ENCODE assay signal across 8 mouse cellular contexts in genomic region chr6:88841514-88841780, GRCm38 (mm10). TPM values are rescaled to one million over a fixed set of nuclear protein-coding genes. Genes with fewer than 3 reads are reported as not detected.
DNase-seq lines count a peak whose midpoint lies in the region; ATAC-seq and TF ChIP-seq lines count a peak whose summit lies in the region.

No protein-coding gene starts in this region.

- peaks cover 13% of the 10 kb centered on the region for H3K36me3 ChIP-seq in thymus, adult 2 months (ENCODE audit: control insufficient read depth, insufficient read depth, low read length)
- H3K36me3 ChIP-seq in liver, embryonic 12.5 days, result peaks cover 38% of the 10 kb centered on the region

- H3K27me3 ChIP-seq in thymus, adult 2 months (ENCODE audit: control insufficient read depth, insufficient read depth, low read length), result no peaks in the 10 kb centered on the region
- H3K27me3 ChIP-seq in liver, embryonic 12.5 days (replicated peaks), result peaks cover 11% of the 10 kb centered on the region; the same call in 1 of the 2 replicates

- H3K4me1 ChIP-seq in thymus, adult 2 months (replicated peaks; ENCODE audit: control insufficient read depth, insufficient read depth, low read length), result peaks cover 13% of the 10 kb centered on the region
- peaks cover 42% of the 10 kb centered on the region for H3K4me1 ChIP-seq in liver, embryonic 12.5 days

- no peak for TF ChIP-seq POLR2A in thymus, adult 2 months (IDR thresholded peaks at IDR 0.05; ENCODE audit: control insufficient read depth, extremely low read depth, insufficient read depth, low read length, poor library complexity)

- peak overlapping the region; percentile 97 for H3K27ac ChIP-seq in gastrocnemius, adult 2 months
- peak overlapping the region; percentile 49 for H3K27ac ChIP-seq in thymus, adult 2 months (ENCODE audit: control insufficient read depth, insufficient read depth, low read length)
- H3K27ac ChIP-seq in liver, embryonic 12.5 days, result peak overlapping the region; percentile 92

- peak overlapping the region; percentile 99 for H3K4me2 ChIP-seq in liver, embryonic 12.5 days

- H3K9ac ChIP-seq in liver, embryonic 12.5 days, result peak overlapping the region; percentile 87

- TF ChIP-seq CTCF in gastrocnemius, adult 2 months (IDR thresholded peaks at IDR 0.05), result no peak
- TF ChIP-seq CTCF in thymus, adult 2 months (IDR thresholded peaks at IDR 0.05; ENCODE audit: borderline replicate concordance, control insufficient read depth, extremely low read depth, insufficient read depth, low read length, poor library complexity), result no peak

- WGBS in thymus, adult 2 months, result 0% methylated on average over 22 of the region's 22 CpGs
- WGBS in liver, embryonic 12.5 days (ENCODE audit: insufficient replicate concordance), result under 1% methylated on average over 22 of the region's 22 CpGs

- ATAC-seq in liver, embryonic 12.5 days, result peak; percentile 34

- intact Hi-C loops in gastrocnemius, adult 2 months (cut with DNase I), result no loop called here
- intact Hi-C loops in left cerebral cortex, postnatal 25 days (cut with DNase I), result no loop called here

- peak overlapping the region; percentile 93 for H3K4me3 ChIP-seq in gastrocnemius, adult 2 months
- peak overlapping the region; percentile 93 for H3K4me3 ChIP-seq in thymus, adult 2 months (ENCODE audit: control insufficient read depth, insufficient read depth, low read length)
- peak overlapping the region; percentile 79 for H3K4me3 ChIP-seq in liver, embryonic 12.5 days

- H3K9me3 ChIP-seq in liver, embryonic 12.5 days (replicated peaks), result no peaks in the 10 kb centered on the region

- DNase-seq in gastrocnemius, adult 2 months, result no peak
- DNase-seq in gastrocnemius, postnatal 10 days, result no peak
- DNase-seq in thymus, adult 2 months, result no peak
- no peak for DNase-seq in thymus, postnatal 36 days
- no peak for DNase-seq in gastrocnemius, adult 18-20 months (ENCODE audit: low spot score)
- no peak for DNase-seq in left cerebral cortex, postnatal 25 days (ENCODE audit: low spot score in 2 of 2)
- no peak for DNase-seq in adrenal gland, adult 8-10 months

RNA-seq across cellular contexts. Expression of gene Abtb1, which starts 0.3 kb away (rescaled TPM):
- total RNA-seq in gastrocnemius, adult 2 months (2021), result 10 to 100 TPM; 16.9 to 22.7 TPM
- 10 to 100 TPM; 15.6 to 17.9 TPM for total RNA-seq in gastrocnemius, postnatal 10 days (2021)
- polyA plus RNA-seq in thymus, adult 2 months (2012; rRNA removed), result 204 and 239 TPM in 2 replicates
- polyA plus RNA-seq in liver, embryonic 12.5 days (2016; fragmentation: Nextera tagmentation; extraction: Ambion mirVana), result 37.6 and 40.0 TPM in 2 replicates
- total RNA-seq in gastrocnemius, adult 18-20 months (2021), result 10 to 100 TPM; 20.6 to 23.2 TPM
- 10 to 100 TPM; 34.8 to 35.3 TPM for total RNA-seq in left cerebral cortex, postnatal 25 days (2021)
- total RNA-seq in adrenal gland, adult 8-10 months (2022), result 10 to 100 TPM; 32.5 to 43.7 (median 39.8) TPM

RNA-seq across cellular contexts. Expression of gene Podxl2, which starts 33.4 kb away (rescaled TPM):
- 10 to 100 TPM; 48.5 to 55.1 TPM for total RNA-seq in gastrocnemius, adult 2 months (2021)
- total RNA-seq in gastrocnemius, postnatal 10 days (2021), result 10 to 100 TPM; 69.0 to 70.3 TPM
- polyA plus RNA-seq in thymus, adult 2 months (2012; rRNA removed), result 95.8 and 100.0 TPM in 2 replicates
- polyA plus RNA-seq in liver, embryonic 12.5 days (2016; fragmentation: Nextera tagmentation; extraction: Ambion mirVana), result 4.6 and 5.0 TPM in 2 replicates
- total RNA-seq in gastrocnemius, adult 18-20 months (2021), result 10 to 100 TPM; 63.1 to 63.5 TPM
- total RNA-seq in left cerebral cortex, postnatal 25 days (2021), result 100 to 1,000 TPM; 173 to 180 TPM
- total RNA-seq in adrenal gland, adult 8-10 months (2022), result 100 to 1,000 TPM in 2 of 4 experiments, 10 to 100 TPM in 2; 40.6 to 123 (median 83.0) TPM

RNA-seq across cellular contexts. Expression of gene Mcm2, which starts 57.1 kb away (rescaled TPM):
- total RNA-seq in gastrocnemius, adult 2 months (2021), result 1 to 10 TPM; 6.6 to 7.5 TPM
- 10 to 100 TPM; 15.5 to 23.7 TPM for total RNA-seq in gastrocnemius, postnatal 10 days (2021)
- polyA plus RNA-seq in thymus, adult 2 months (2012; rRNA removed), result 169 and 232 TPM in 2 replicates
- 240 and 243 TPM in 2 replicates for polyA plus RNA-seq in liver, embryonic 12.5 days (2016; fragmentation: Nextera tagmentation; extraction: Ambion mirVana)
- total RNA-seq in gastrocnemius, adult 18-20 months (2021), result 1 to 10 TPM; 6.1 to 6.4 TPM
- total RNA-seq in left cerebral cortex, postnatal 25 days (2021), result 1 to 10 TPM; 3.2 to 4.9 TPM
- 10 to 100 TPM; 26.9 to 51.6 (median 35.2) TPM for total RNA-seq in adrenal gland, adult 8-10 months (2022)
